Mouse (Mus musculus) C2C12 (cell line): Measurements from ENCODE around the gene Fam71b.

ENCODE experiments used
- CEBPB ChIP-seq: IDR thresholded peaks from one replicate; pipeline ENCODE4 v1.6.1; 2011; ENCODE audit warnings: low read depth, mild to moderate bottlenecking, control low read depth, moderate library complexity
- CTCF ChIP-seq: IDR thresholded peaks from one replicate; pipeline ENCODE4 v1.5.1; 2011; ENCODE audit not compliant: control insufficient read depth, insufficient read depth, insufficient read length
- FOSL1 ChIP-seq: IDR thresholded peaks from one replicate; pipeline ENCODE4 v1.8.0; 2011; ENCODE audit warnings: mild to moderate bottlenecking, low read length; ENCODE audit not compliant: poor library complexity, insufficient read depth, severe bottlenecking
- MAX ChIP-seq: IDR thresholded peaks from one replicate; pipeline ENCODE4 v1.6.1; 2011; ENCODE audit warnings: mild to moderate bottlenecking, control low read depth
- MYOD1 ChIP-seq: IDR thresholded peaks from one replicate; pipeline ENCODE4 v1.6.1; 2011; ENCODE audit warnings: low read depth; ENCODE audit not compliant: control insufficient read depth, insufficient read length
- MYOG ChIP-seq: IDR thresholded peaks from one replicate; pipeline ENCODE4 v1.6.1; 2011; ENCODE audit not compliant: control insufficient read depth, insufficient read length; ENCODE audit errors: extremely low read depth
- USF1 ChIP-seq: IDR thresholded peaks from one replicate; pipeline ENCODE4 v1.6.1; 2011; ENCODE audit warnings: low read depth, mild to moderate bottlenecking, control low read depth, moderate library complexity

DNA sequence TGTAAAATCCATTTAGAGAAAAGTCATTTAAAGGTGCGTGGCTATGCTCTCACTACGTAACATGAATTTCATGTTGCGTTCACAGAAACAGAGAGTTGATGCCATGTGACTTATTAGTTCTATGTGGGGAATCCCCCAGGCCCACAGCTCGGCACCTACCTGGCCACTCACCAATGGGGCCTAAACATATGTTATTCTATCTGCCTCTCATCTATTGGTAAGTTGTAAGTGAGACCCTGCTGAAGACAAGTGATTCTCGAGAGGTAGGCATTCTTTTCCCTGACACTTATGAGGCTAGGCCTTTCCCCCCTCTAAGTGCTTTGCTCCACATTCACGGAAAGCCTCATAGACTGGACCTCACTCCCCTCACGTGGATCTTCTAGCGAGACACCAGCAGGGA is 9.8 kb upstream of the Fam71b start:
- TF ChIP-seq CTCF (no peak), MYOG (no peak), CEBPB (no peak), USF1 (no peak), MAX (no peak), MYOD1 (no peak), FOSL1 (no peak)
